24 mouse cellular contexts compared by ENCODE assay signal in genomic region chr11:82019389-82019788, GRCm38 (mm10). TPM values are rescaled to one million over a fixed set of nuclear protein-coding genes. Genes with fewer than 3 reads are reported as not detected.
"Had no signal": no experiment of that assay in that cellular context is flagged by ENCODE, and none has a peak within 500 bp of the region (broad histone marks: within the 10 kb centered on the region; RNA-seq: fewer than 3 reads in every experiment).

No protein-coding gene starts in this region.

- H3K27ac ChIP-seq: liver, embryonic 15.5 days; lung, embryonic 15.5 days; macrophage; midbrain, embryonic 12.5 days; midbrain, embryonic 15.5 days; neural tube, embryonic 12.5 days had no signal

- H3K4me3 ChIP-seq: liver, embryonic 15.5 days; lung, embryonic 15.5 days; megakaryocyte, embryonic 14.5 days; midbrain, embryonic 12.5 days; midbrain, embryonic 15.5 days; neural tube, embryonic 12.5 days had no signal

- H3K36me3 ChIP-seq: liver, embryonic 15.5 days; lung, embryonic 15.5 days; midbrain, embryonic 12.5 days; midbrain, embryonic 15.5 days; neural tube, embryonic 12.5 days had no signal

- H3K9me3 ChIP-seq: liver, embryonic 15.5 days; lung, embryonic 15.5 days; megakaryocyte, embryonic 14.5 days; midbrain, embryonic 12.5 days; midbrain, embryonic 15.5 days; neural tube, embryonic 12.5 days had no signal

- H3K4me2 ChIP-seq: liver, embryonic 15.5 days; lung, embryonic 15.5 days; midbrain, embryonic 12.5 days; midbrain, embryonic 15.5 days; neural tube, embryonic 12.5 days had no signal

- H3K9ac ChIP-seq: liver, embryonic 15.5 days; liver, postnatal 0 days; lung, embryonic 15.5 days; midbrain, embryonic 12.5 days; midbrain, embryonic 15.5 days; neural tube, embryonic 12.5 days had no signal

- ATAC-seq: liver, postnatal 0 days; lung, postnatal 0 days; midbrain, embryonic 15.5 days had no signal

- DNase-seq: liver, postnatal 0 days; lung, adult 2 months; lung, postnatal 14 days; lung, postnatal 36 days; right cerebral cortex, postnatal 14 days; thymus, adult 2 months; thymus, postnatal 25 days; thymus, postnatal 4 days had no signal

- H3K4me1 ChIP-seq: liver, embryonic 15.5 days; lung, embryonic 15.5 days; megakaryocyte, embryonic 14.5 days; midbrain, embryonic 12.5 days; midbrain, embryonic 15.5 days; neural tube, embryonic 12.5 days had no signal

- H3K27me3 ChIP-seq: liver, embryonic 15.5 days; lung, embryonic 15.5 days; megakaryocyte, embryonic 14.5 days; midbrain, embryonic 12.5 days; midbrain, embryonic 15.5 days; neural tube, embryonic 12.5 days had no signal

RNA-seq across cellular contexts. Expression of gene Ccl2, which starts 16.0 kb away (rescaled TPM):
- total RNA-seq: midbrain, postnatal 0 days had no signal

RNA-seq across cellular contexts. Expression of gene Gm17268, which starts 19.0 kb away (rescaled TPM):
- total RNA-seq: megakaryocyte progenitor cell, adult 5-6 weeks; midbrain, postnatal 0 days; monocyte, adult 5-6 weeks; neutrophil, adult 5-6 weeks had no signal
- polyA plus RNA-seq: liver, embryonic 15.5 days; liver, postnatal 0 days; lung, adult 2 months; lung, embryonic 15.5 days; lung, postnatal 0 days; macrophage; midbrain, embryonic 12.5 days; midbrain, embryonic 15.5 days; midbrain, postnatal 0 days; neural tube, embryonic 12.5 days; neural tube, embryonic 14.5 days; spleen, adult 2 months; stomach, embryonic 14.5 days; stomach, embryonic 16.5 days; thymus, adult 2 months had no signal

RNA-seq across cellular contexts. Expression of gene Ccl7, which starts 26.1 kb away (rescaled TPM):
- total RNA-seq: megakaryocyte progenitor cell, adult 5-6 weeks; monocyte, adult 5-6 weeks; neutrophil, adult 5-6 weeks had no signal
- polyA plus RNA-seq: spleen, adult 2 months had no signal

RNA-seq across cellular contexts. Expression of gene Ccl11, which starts 38.2 kb away (rescaled TPM):
- total RNA-seq: megakaryocyte progenitor cell, adult 5-6 weeks; midbrain, postnatal 0 days; monocyte, adult 5-6 weeks; neutrophil, adult 5-6 weeks had no signal
- polyA plus RNA-seq: liver, postnatal 0 days; macrophage; midbrain, embryonic 12.5 days; midbrain, embryonic 15.5 days; neural tube, embryonic 14.5 days had no signal

RNA-seq across cellular contexts. Expression of gene Asic2, which starts 51.1 kb away (rescaled TPM):
- total RNA-seq: megakaryocyte progenitor cell, adult 5-6 weeks; monocyte, adult 5-6 weeks; neutrophil, adult 5-6 weeks had no signal
- polyA plus RNA-seq: liver, postnatal 0 days; macrophage had no signal
